Mouse (Mus musculus) CH12.LX (cell line): ENCODE measurements around the gene Gpx7. TPM values are rescaled to one million over a fixed set of nuclear protein-coding genes. Genes with fewer than 3 reads are reported as not detected.

ENCODE experiments used
- DNase-seq: peaks from one replicate; pipeline ENCODE4 v3.0.0-alpha.2; 2013; ENCODE audit errors: extremely low read depth
- H3K27ac ChIP-seq: 2 replicates; pipeline ENCODE4 v1.5.1; 2012; ENCODE audit warnings: low read depth, mild to moderate bottlenecking, control low read depth, moderate library complexity; ENCODE audit not compliant: insufficient read depth
- H3K27me3 ChIP-seq: replicated peaks from 2 replicates; pipeline ENCODE3; 2012; ENCODE audit warnings: inconsistent platforms
- H3K36me3 ChIP-seq, 2 experiments: replicated peaks in 1 of 2; 2 replicates each; pipeline versions ENCODE3 to v1.6.1; 2012; ENCODE audit warnings: inconsistent platforms in 1 of 2, low read length in 1 of 2, mild to moderate bottlenecking in 1 of 2, mixed read lengths in 1 of 2, moderate library complexity in 1 of 2; ENCODE audit not compliant: control insufficient read depth in 1 of 2, insufficient read depth in 1 of 2
- H3K4me1 ChIP-seq, 2 experiments: 2 replicates each; pipeline ENCODE4 v1.6.1; 2012; ENCODE audit warnings: inconsistent platforms in 1 of 2, moderate library complexity in 1 of 2; ENCODE audit not compliant: insufficient read depth in 2 of 2, control insufficient read depth in 1 of 2
- H3K4me2 ChIP-seq: 2 replicates; pipeline ENCODE4 v1.6.1; 2012; ENCODE audit warnings: low read depth, mild to moderate bottlenecking, control low read depth; ENCODE audit not compliant: poor library complexity, insufficient read depth, severe bottlenecking
- H3K4me3 ChIP-seq, 3 experiments: fragments of 150-350 bp in 1 of 3; sonication (generic) in 1 of 3; replicated peaks in 1 of 3; 2 replicates each; pipeline versions ENCODE3 to v1.5.1; 2011 to 2012; ENCODE audit warnings: low read depth in 2 of 3, low read length in 2 of 3, mild to moderate bottlenecking in 2 of 3, moderate library complexity in 2 of 3, control low read depth in 1 of 3, improper control_type of control experiment in 1 of 3, inconsistent platforms in 1 of 3, mixed read lengths in 1 of 3; ENCODE audit not compliant: poor library complexity in 1 of 3
- H3K79me2 ChIP-seq: replicated peaks from 2 replicates; pipeline ENCODE4 v1.6.1; 2012; ENCODE audit warnings: mild to moderate bottlenecking, moderate library complexity; ENCODE audit not compliant: control insufficient read depth, poor library complexity, insufficient read depth, severe bottlenecking; ENCODE audit errors: extremely low read depth
- H3K9ac ChIP-seq: 2 replicates; pipeline ENCODE4 v1.6.1; 2012; ENCODE audit warnings: low read depth, mild to moderate bottlenecking, control low read depth, moderate library complexity; ENCODE audit not compliant: insufficient read depth
- H3K9me3 ChIP-seq: replicated peaks from 2 replicates; pipeline ENCODE3; 2012; ENCODE audit warnings: low read length, inconsistent platforms, mixed read lengths
- BHLHE40 ChIP-seq: IDR thresholded peaks from 2 replicates; pipeline ENCODE4 v1.6.1; 2011; ENCODE audit warnings: mild to moderate bottlenecking, low read depth, low read length, improper control_type of control experiment
- EP300 ChIP-seq: IDR thresholded peaks from 2 replicates; pipeline ENCODE4 v1.6.1; 2011; ENCODE audit warnings: low read length, improper control_type of control experiment
- ETS1 ChIP-seq: conservative IDR thresholded peaks from 2 replicates; pipeline ENCODE4 v1.6.1; 2012; ENCODE audit warnings: low read depth, mild to moderate bottlenecking, inconsistent platforms, low read length, improper control_type of control experiment, moderate library complexity
- HCFC1 ChIP-seq: IDR thresholded peaks from 2 replicates; pipeline ENCODE4 v1.6.1; 2012; ENCODE audit warnings: low read depth, mild to moderate bottlenecking, inconsistent platforms, low read length, improper control_type of control experiment
- JUND ChIP-seq: conservative IDR thresholded peaks from 2 replicates; pipeline ENCODE4 v1.6.1; 2011; ENCODE audit warnings: low read depth, low read length, improper control_type of control experiment
- MAX ChIP-seq: IDR thresholded peaks from 2 replicates; pipeline ENCODE4 v1.6.1; 2011; ENCODE audit warnings: low read length, improper control_type of control experiment
- PAX5 ChIP-seq: IDR thresholded peaks from 2 replicates; pipeline ENCODE4 v1.6.1; 2012; ENCODE audit warnings: low read length, inconsistent platforms, mixed read lengths
- TBP ChIP-seq: conservative IDR thresholded peaks from 2 replicates; pipeline ENCODE4 v1.6.1; 2011; ENCODE audit warnings: low read depth, low read length, improper control_type of control experiment
- TCF12 ChIP-seq: IDR thresholded peaks from 2 replicates; pipeline ENCODE4 v1.6.1; 2014; ENCODE audit warnings: low read depth, mild to moderate bottlenecking, inconsistent platforms, low read length, improper control_type of control experiment
- UBTF ChIP-seq: IDR thresholded peaks from 2 replicates; pipeline ENCODE4 v1.6.1; 2012; ENCODE audit warnings: low read depth, mild to moderate bottlenecking, inconsistent platforms, low read length, improper control_type of control experiment, moderate library complexity
- ZKSCAN1 ChIP-seq: IDR thresholded peaks from 2 replicates; pipeline ENCODE4 v1.6.1; 2012; ENCODE audit warnings: low read depth, inconsistent platforms, low read length, improper control_type of control experiment, borderline replicate concordance
- ZMIZ1 ChIP-seq: IDR thresholded peaks from 2 replicates; pipeline ENCODE4 v1.6.1; 2012; ENCODE audit warnings: low read depth, mild to moderate bottlenecking, inconsistent platforms, low read length, improper control_type of control experiment
- ZNF384 ChIP-seq: IDR thresholded peaks from 2 replicates; pipeline ENCODE4 v1.6.1; 2012; ENCODE audit warnings: low read depth, low read length, improper control_type of control experiment, inconsistent platforms
- dilution Hi-C: fragments of 300-500 bp; cut with MboI; formaldehyde crosslinking; loops from 2 replicates; pipeline ENCODE4 v1.14.3; 2020; ENCODE audit warnings: low sequenced_read_pairs; ENCODE audit not compliant: extremely low pct_unique_long_range_greater_than_20kb, extremely low pct_ligation_motif_present
- in situ Hi-C: fragments of 300-500 bp; cut with MboI; formaldehyde crosslinking; loops from 3 replicates; pipeline ENCODE4 v1.14.3; 2019; ENCODE audit warnings: low sequenced_read_pairs, low pct_ligation_motif_present, low pct_unique_long_range_greater_than_20kb, mixed read lengths
- polyA plus RNA-seq: library from polyadenylated mRNA; unstranded; fragments of >175 nt; gene quantifications from 2 replicates; pipeline ENCODE4 v1.2.1, GENCODE M21; 2012; ENCODE audit warnings: low read depth; ENCODE audit not compliant: insufficient read length
- total RNA-seq, 2 experiments: library from RNA; depleted of rRNA; stranded (reverse); fragments of 300-350 nt in 1 of 2; fragments of >200 nt in 1 of 2; gene quantifications; 2 replicates each; pipeline ENCODE4 v1.2.3; 2012 to 2014

Gpx7 gene
- total and polyA plus RNA-seq, 3 experiments, result not detected

DNA sequence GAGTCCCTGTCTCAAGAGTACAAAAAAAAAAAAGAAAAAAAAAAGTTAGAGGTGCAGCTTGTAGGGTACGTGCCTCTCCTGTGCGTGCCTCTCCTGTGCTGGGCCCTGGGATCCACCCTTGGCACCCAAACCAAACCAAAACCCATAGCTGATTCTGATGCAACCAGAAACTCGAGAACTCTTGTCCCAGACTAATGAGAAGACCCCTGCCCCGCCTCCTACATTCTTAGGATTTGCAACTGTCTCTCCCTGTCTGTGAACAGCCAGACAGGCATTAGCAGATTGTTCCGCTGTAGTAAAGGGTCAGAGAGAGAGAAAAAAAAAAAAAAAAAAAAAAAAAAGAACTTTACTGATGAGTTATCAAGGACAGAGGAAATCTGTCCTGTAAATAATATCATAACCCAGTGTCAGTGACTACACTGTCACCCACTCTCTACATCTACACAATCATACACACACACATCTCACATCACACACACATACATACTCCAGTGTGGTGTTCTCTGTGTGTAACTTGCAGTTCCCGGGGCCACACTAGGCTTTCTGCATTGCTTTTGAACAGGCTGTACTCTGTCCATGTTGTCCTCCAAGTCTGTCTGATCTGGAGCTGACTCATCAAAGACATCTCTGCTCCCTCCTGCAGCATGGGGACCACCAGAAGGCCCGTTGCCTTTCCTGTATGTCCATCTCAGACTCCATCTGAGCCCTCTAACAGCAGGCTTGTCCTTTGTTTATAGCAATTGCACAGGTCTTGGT, 43.2 kb downstream of the Gpx7 start:
- no peak overlapping the region for H3K4me3 ChIP-seq
- H3K4me2 ChIP-seq, result peak overlapping the region; percentile 45; the same call in 1 of the 2 replicates
- no peaks in the 10 kb centered on the region for H3K79me2 ChIP-seq
- dilution Hi-C loops, result no loop called here
- H3K36me3 ChIP-seq, result no peaks in the 10 kb centered on the region
- TF ChIP-seq EP300 (0 out of 2 replicates have a peak, but pooled peaks have one; percentile 8), ZNF384 (peak; percentile 77), JUND (no peak), ZKSCAN1 (no peak)
- DNase-seq, result no peak
- H3K9me3 ChIP-seq, result no peaks in the 10 kb centered on the region
- H3K9ac ChIP-seq, result no peak overlapping the region
- peaks cover 7% of the 10 kb centered on the region for H3K27me3 ChIP-seq
- in situ Hi-C loops, result no loop called here
- peaks cover 4 to 20% of the 10 kb centered on the region in 2 experiments for H3K4me1 ChIP-seq
- no peak overlapping the region for H3K27ac ChIP-seq

DNA sequence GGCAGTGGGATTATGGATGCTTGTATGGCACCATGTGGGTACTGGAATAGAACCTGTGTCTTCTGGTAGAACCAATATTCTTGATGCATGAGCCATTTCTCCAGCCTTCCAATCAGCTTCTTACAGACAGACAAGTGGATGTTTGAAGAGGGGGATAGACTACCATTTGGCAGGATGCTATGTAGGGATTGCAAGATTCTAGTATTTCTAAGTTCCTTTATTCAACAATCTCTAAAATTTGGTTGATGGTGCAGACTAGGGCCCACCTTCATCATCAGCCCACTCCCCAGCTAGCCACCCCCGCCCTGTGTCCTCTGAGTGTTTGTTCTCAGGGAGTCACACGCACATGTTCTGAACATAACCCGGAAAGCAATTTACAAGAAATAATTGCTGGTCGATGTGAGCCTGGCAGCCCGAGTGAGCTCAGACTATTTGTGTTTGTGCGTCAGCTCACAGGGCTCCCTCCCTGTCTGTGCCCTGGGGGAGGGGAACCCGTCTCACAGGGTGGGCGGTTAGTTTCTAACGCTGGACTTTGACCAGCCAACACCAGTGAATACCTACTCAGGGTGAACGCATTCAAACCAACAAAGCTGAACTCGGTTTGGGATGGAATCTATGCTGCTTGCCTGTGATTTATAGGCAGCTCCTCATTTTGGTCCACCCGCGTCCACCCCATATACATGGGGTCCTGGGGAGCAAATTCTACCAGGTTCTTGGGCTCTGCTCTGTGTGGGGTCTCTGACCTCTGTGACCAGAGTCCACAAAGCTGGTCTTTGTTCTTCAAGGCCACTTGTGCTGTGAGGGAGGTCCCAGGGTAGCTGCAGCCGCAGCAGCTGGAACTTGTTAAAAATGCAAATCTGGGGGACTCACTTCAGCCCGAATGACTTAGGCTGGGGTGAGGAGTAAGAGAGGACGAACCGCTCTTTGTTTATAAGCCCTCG, 44.2 kb downstream of the Gpx7 start:
- Histone ChIP-seq H3K27ac (no peak overlapping the region), H3K36me3 (no peaks in the 10 kb centered on the region), H3K4me1 (peaks cover 4 to 20% of the 10 kb centered on the region in 2 experiments), H3K9ac (no peak overlapping the region), H3K9me3 (no peaks in the 10 kb centered on the region), H3K79me2 (no peaks in the 10 kb centered on the region), H3K4me3 (no peak overlapping the region), H3K27me3 (peaks cover 7% of the 10 kb centered on the region), H3K4me2 (peak overlapping the region; percentile 45; the same call in 1 of the 2 replicates)
- no peak for TF ChIP-seq UBTF
- TF ChIP-seq ZMIZ1, result no peak
- peak; percentile 29; the same call in 1 of the 2 replicates for TF ChIP-seq BHLHE40
- peak; percentile 44 for TF ChIP-seq ETS1
- no peak for TF ChIP-seq TBP
- TF ChIP-seq HCFC1, result no peak
- no peak for TF ChIP-seq MAX
- 0 out of 2 replicates have a peak, but pooled peaks have one; percentile 34 for TF ChIP-seq EP300
- TF ChIP-seq PAX5, result no peak
- TF ChIP-seq TCF12, result peak; percentile 19; the same call in 1 of the 2 replicates
- DNase-seq, result peak; percentile 43
- in situ Hi-C loops, result no loop called here
- dilution Hi-C loops, result no loop called here
